Mouse (Mus musculus) spleen, adult 2 months (tissue): Measurements from ENCODE around the gene Nipsnap1.

Experiments
- CTCF ChIP-seq: fragments of 200-500 bp; IDR thresholded peaks from 2 replicates; pipeline ENCODE4 v1.5.1; 2011; ENCODE audit warnings: mild to moderate bottlenecking, inconsistent platforms; ENCODE audit not compliant: insufficient read depth, insufficient read length, insufficient replicate concordance; ENCODE audit errors: extremely low read depth
- POLR2A ChIP-seq: fragments of 200-500 bp; IDR thresholded peaks from 2 replicates; pipeline ENCODE4 v1.6.1; 2011; ENCODE audit warnings: low read depth, low read length, inconsistent platforms

DNA sequence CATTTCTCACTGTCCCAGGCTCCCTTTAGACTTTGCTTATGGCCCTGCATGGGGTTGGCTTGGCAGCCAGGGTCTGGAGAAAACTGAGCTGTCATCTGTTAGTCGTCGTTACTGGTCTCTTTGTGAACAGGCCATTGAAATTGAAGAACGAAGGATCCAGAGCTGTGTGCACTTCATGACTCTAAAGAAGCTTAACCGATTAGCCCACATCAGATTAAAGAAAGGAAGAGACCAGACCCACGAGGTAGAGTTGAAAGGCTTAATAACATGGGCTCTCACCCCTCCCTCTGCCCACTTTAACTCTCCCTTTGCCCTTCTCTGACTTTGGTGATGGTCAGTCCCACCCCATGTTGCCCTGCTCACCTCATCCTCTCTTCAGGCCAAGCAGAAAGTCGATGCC, 28.2 kb downstream of the Nipsnap1 start:
- TF ChIP-seq CTCF (no peak), POLR2A (no peak)
